Mouse (Mus musculus): Measurements from ENCODE around the gene Lysmd4. TPM values are rescaled to one million over a fixed set of nuclear protein-coding genes. Genes with fewer than 3 reads are reported as not detected.

Lysmd4 gene
- polyA plus RNA-seq, 1 experiment from 2014 or later = 12.7 TPM

DNA sequence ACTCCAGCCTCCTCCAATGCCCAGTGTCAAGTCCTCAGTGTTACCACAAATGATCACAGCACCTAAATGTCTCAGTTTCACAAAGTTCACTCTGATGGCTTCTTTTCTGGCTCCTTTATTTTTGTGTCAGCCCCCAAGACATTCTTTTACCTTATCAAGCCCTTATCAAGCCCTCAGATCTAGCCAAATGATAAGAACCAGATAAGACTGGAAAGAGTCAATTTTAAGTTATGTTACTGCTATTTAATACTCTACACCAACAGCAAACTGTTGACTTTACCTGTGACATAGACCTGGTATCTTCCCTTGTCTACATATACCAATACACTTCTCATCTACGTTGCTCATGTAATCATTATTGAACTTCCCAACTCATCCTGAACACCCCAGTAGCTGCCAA, 74.1 kb downstream of the Lysmd4 start:
- no peak overlapping the region for H3K9ac ChIP-seq (ENCODE audit: low read depth, low read length)
- no peak for ATAC-seq (ENCODE audit: low FRiP score, low TSS enrichment)
- H3K4me2 ChIP-seq (replicated peaks; ENCODE audit: low read depth, low read length) = no peak overlapping the region
- H3K4me3 ChIP-seq (ENCODE audit: low read length) = no peak overlapping the region
- no peak overlapping the region for H3K27ac ChIP-seq (ENCODE audit: low read depth, low read length)
- no peaks in the 10 kb centered on the region for H3K4me1 ChIP-seq (ENCODE audit: control insufficient read depth, insufficient read depth, low read length)
- H3K27me3 ChIP-seq (ENCODE audit: control insufficient read depth, insufficient read depth, low read length) = no peaks in the 10 kb centered on the region
- 86% methylated on average over 1 of the region's 1 CpGs for WGBS
- no peaks in the 10 kb centered on the region for H3K9me3 ChIP-seq (ENCODE audit: control insufficient read depth, low read length)
- H3K36me3 ChIP-seq (ENCODE audit: control insufficient read depth, insufficient read depth, low read length) = peaks cover 4% of the 10 kb centered on the region; the same call in 1 of the 2 replicates

DNA sequence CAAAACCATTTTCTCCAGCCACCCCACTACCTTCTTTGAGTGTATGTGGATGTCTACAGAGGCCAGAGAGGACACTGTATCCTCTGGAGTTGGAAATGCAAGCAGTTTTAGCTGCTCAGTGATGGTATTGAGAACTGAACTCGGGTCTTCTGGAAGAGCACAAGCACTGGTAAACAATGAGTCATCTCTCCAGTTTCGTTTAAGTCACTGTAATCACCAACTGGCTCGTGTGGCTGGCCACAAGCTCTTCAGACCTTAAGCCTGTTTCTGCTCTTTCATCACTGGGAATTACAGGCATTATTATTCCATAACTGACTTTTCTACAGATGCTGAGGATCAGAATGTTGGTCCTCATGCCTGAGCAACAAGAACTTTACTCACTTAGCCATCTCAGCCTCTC, 82.6 kb downstream of the Lysmd4 start:
- H3K9ac ChIP-seq (ENCODE audit: low read depth, low read length) = no peak overlapping the region
- no peaks in the 10 kb centered on the region; the same call in 1 of the 2 replicates for H3K36me3 ChIP-seq (ENCODE audit: control insufficient read depth, insufficient read depth, low read length)
- H3K27ac ChIP-seq (ENCODE audit: low read depth, low read length) = no peak overlapping the region
- no peaks in the 10 kb centered on the region for H3K27me3 ChIP-seq (ENCODE audit: control insufficient read depth, insufficient read depth, low read length)
- WGBS = 83% methylated on average over 3 of the region's 3 CpGs
- no peak overlapping the region for H3K4me2 ChIP-seq (replicated peaks; ENCODE audit: low read depth, low read length)
- no peaks in the 10 kb centered on the region for H3K9me3 ChIP-seq (ENCODE audit: control insufficient read depth, low read length)
- H3K4me3 ChIP-seq (ENCODE audit: low read length) = no peak overlapping the region
- no peak for ATAC-seq (ENCODE audit: low FRiP score, low TSS enrichment)
- H3K4me1 ChIP-seq (ENCODE audit: control insufficient read depth, insufficient read depth, low read length) = no peaks in the 10 kb centered on the region

GRCm38 (mm10) chr7:67307078-67307477, 84.7 kb downstream of the Lysmd4 start:
- no peak overlapping the region for H3K4me2 ChIP-seq (replicated peaks; ENCODE audit: low read depth, low read length)
- no peaks in the 10 kb centered on the region; the same call in 1 of the 2 replicates for H3K36me3 ChIP-seq (ENCODE audit: control insufficient read depth, insufficient read depth, low read length)
- H3K4me3 ChIP-seq (ENCODE audit: low read length) = no peak overlapping the region
- no peak overlapping the region for H3K27ac ChIP-seq (ENCODE audit: low read depth, low read length)
- WGBS = 94% methylated on average over 3 of the region's 3 CpGs
- no peaks in the 10 kb centered on the region for H3K27me3 ChIP-seq (ENCODE audit: control insufficient read depth, insufficient read depth, low read length)
- H3K9ac ChIP-seq (ENCODE audit: low read depth, low read length) = no peak overlapping the region
- no peak for ATAC-seq (ENCODE audit: low FRiP score, low TSS enrichment)
- no peaks in the 10 kb centered on the region for H3K4me1 ChIP-seq (ENCODE audit: control insufficient read depth, insufficient read depth, low read length)
- no peaks in the 10 kb centered on the region for H3K9me3 ChIP-seq (ENCODE audit: control insufficient read depth, low read length)

DNA sequence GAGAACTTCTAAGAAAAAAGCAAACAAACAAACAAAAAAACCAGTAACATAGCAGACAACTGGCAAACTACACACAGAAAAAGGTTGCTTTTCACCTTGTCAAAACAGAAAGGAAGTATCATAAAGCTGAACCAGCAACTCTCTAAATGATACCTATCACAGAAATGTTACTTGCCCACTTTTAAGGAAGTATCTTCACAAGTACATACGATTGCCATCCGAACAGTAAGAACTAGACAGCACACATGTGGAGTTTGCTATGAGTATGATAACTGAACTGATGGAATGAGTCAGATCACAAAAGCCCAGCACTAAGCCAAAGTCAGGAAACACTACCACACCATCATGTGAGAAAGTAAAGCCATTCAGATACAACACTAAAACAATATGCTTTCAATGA, 85.8 kb downstream of the Lysmd4 start:
- Histone ChIP-seq H3K9ac (ENCODE audit: low read depth, low read length) (no peak overlapping the region), H3K4me2 (replicated peaks; ENCODE audit: low read depth, low read length) (no peak overlapping the region), H3K9me3 (ENCODE audit: control insufficient read depth, low read length) (no peaks in the 10 kb centered on the region), H3K36me3 (ENCODE audit: control insufficient read depth, insufficient read depth, low read length) (no peaks in the 10 kb centered on the region; the same call in 1 of the 2 replicates), H3K4me3 (ENCODE audit: low read length) (no peak overlapping the region), H3K27ac (ENCODE audit: low read depth, low read length) (no peak overlapping the region), H3K4me1 (ENCODE audit: control insufficient read depth, insufficient read depth, low read length) (no peaks in the 10 kb centered on the region), H3K27me3 (ENCODE audit: control insufficient read depth, insufficient read depth, low read length) (no peaks in the 10 kb centered on the region)
- 94% methylated on average over 2 of the region's 2 CpGs for WGBS
- no peak for ATAC-seq (ENCODE audit: low FRiP score, low TSS enrichment)

DNA sequence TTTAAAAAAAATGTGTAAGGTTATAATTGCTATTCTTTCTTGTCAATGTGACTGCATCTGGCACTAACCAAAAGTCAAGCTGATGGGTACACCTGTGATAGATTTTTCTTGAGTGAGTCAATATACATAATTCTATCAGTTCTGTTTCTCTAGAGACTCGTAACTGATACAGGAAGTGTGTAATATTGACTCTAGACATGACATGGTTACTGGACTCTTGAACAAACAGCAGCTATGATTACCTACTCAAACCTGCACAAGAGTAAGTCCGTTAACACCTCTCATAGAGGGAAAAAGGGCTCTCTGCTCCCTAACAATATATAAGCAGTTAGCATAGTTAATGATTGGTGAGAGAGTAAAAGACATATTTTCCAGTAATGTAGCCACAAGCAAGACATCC, 87.8 kb downstream of the Lysmd4 start:
- Histone ChIP-seq H3K4me2 (replicated peaks; ENCODE audit: low read depth, low read length) (no peak overlapping the region), H3K9me3 (ENCODE audit: control insufficient read depth, low read length) (no peaks in the 10 kb centered on the region), H3K27ac (ENCODE audit: low read depth, low read length) (no peak overlapping the region), H3K27me3 (ENCODE audit: control insufficient read depth, insufficient read depth, low read length) (no peaks in the 10 kb centered on the region), H3K36me3 (ENCODE audit: control insufficient read depth, insufficient read depth, low read length) (0 out of 2 replicates have a peak, but pooled peaks cover 2% of the 10 kb centered on the region), H3K4me1 (ENCODE audit: control insufficient read depth, insufficient read depth, low read length) (no peaks in the 10 kb centered on the region), H3K9ac (ENCODE audit: low read depth, low read length) (no peak overlapping the region), H3K4me3 (ENCODE audit: low read length) (no peak overlapping the region)
- 82% methylated on average over 2 of the region's 2 CpGs for WGBS
- no peak for ATAC-seq (ENCODE audit: low FRiP score, low TSS enrichment)

GRCm38 (mm10) chr7:67313200-67313599, 90.9 kb downstream of the Lysmd4 start:
- Histone ChIP-seq H3K9ac (ENCODE audit: low read depth, low read length) (no peak overlapping the region), H3K9me3 (ENCODE audit: control insufficient read depth, low read length) (no peaks in the 10 kb centered on the region), H3K27ac (ENCODE audit: low read depth, low read length) (no peak overlapping the region), H3K4me1 (ENCODE audit: control insufficient read depth, insufficient read depth, low read length) (no peaks in the 10 kb centered on the region), H3K4me2 (replicated peaks; ENCODE audit: low read depth, low read length) (no peak overlapping the region), H3K27me3 (ENCODE audit: control insufficient read depth, insufficient read depth, low read length) (no peaks in the 10 kb centered on the region), H3K36me3 (ENCODE audit: control insufficient read depth, insufficient read depth, low read length) (0 out of 2 replicates have a peak, but pooled peaks cover 2% of the 10 kb centered on the region), H3K4me3 (ENCODE audit: low read length) (no peak overlapping the region)
- 89% methylated on average over 3 of the region's 3 CpGs for WGBS
- no peak for ATAC-seq (ENCODE audit: low FRiP score, low TSS enrichment)

DNA sequence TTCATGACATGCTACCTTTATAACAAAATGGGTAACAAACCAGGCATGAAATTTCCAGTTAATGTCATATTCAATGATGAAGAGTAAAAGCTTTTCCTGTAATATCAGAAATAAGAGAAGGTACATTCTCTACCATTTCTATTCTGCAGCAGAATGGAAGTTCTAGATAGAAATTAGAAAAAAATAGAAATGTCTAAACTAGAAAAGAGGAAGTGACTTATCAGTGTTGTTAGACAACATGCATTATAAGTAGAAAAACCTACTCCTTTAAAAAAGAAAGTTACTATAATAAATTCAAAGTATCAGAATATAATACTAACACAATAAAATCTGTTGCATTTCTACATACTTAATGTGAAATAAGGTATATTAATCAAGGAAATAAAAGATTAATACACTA, 96.4 kb downstream of the Lysmd4 start:
- no peak for ATAC-seq (ENCODE audit: low FRiP score, low TSS enrichment)
- Histone ChIP-seq H3K4me1 (ENCODE audit: control insufficient read depth, insufficient read depth, low read length) (no peaks in the 10 kb centered on the region), H3K9me3 (ENCODE audit: control insufficient read depth, low read length) (no peaks in the 10 kb centered on the region), H3K4me3 (ENCODE audit: low read length) (no peak overlapping the region), H3K36me3 (ENCODE audit: control insufficient read depth, insufficient read depth, low read length) (no peaks in the 10 kb centered on the region), H3K4me2 (replicated peaks; ENCODE audit: low read depth, low read length) (no peak overlapping the region), H3K27me3 (ENCODE audit: control insufficient read depth, insufficient read depth, low read length) (no peaks in the 10 kb centered on the region), H3K27ac (ENCODE audit: low read depth, low read length) (no peak overlapping the region), H3K9ac (ENCODE audit: low read depth, low read length) (no peak overlapping the region)

DNA sequence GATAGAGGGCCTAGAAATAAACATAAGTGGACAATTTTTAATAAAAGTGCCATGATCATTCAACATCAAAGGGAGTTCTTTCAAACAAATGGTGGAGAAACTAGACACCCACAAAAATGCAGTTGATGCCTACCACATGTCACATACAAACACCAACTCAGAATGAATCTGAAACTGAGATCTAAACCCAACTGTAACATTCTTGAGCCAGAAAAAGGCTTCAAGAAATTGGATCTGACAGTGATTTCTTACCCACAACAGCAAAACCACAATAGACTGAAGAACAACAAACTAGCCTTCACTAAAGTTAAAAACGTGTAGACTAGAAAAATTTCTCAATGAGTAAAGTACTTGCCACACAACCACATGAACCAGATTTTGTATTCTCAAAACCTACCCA, 98.0 kb downstream of the Lysmd4 start:
- no peak overlapping the region for H3K27ac ChIP-seq (ENCODE audit: low read depth, low read length)
- no peak overlapping the region for H3K4me3 ChIP-seq (ENCODE audit: low read length)
- H3K27me3 ChIP-seq (ENCODE audit: control insufficient read depth, insufficient read depth, low read length) = no peaks in the 10 kb centered on the region
- H3K4me2 ChIP-seq (replicated peaks; ENCODE audit: low read depth, low read length) = no peak overlapping the region
- no peaks in the 10 kb centered on the region for H3K9me3 ChIP-seq (ENCODE audit: control insufficient read depth, low read length)
- H3K9ac ChIP-seq (ENCODE audit: low read depth, low read length) = no peak overlapping the region
- no peaks in the 10 kb centered on the region for H3K4me1 ChIP-seq (ENCODE audit: control insufficient read depth, insufficient read depth, low read length)
- H3K36me3 ChIP-seq (ENCODE audit: control insufficient read depth, insufficient read depth, low read length) = no peaks in the 10 kb centered on the region
- 63% methylated on average over 1 of the region's 1 CpGs for WGBS
- no peak for ATAC-seq (ENCODE audit: low FRiP score, low TSS enrichment)

DNA sequence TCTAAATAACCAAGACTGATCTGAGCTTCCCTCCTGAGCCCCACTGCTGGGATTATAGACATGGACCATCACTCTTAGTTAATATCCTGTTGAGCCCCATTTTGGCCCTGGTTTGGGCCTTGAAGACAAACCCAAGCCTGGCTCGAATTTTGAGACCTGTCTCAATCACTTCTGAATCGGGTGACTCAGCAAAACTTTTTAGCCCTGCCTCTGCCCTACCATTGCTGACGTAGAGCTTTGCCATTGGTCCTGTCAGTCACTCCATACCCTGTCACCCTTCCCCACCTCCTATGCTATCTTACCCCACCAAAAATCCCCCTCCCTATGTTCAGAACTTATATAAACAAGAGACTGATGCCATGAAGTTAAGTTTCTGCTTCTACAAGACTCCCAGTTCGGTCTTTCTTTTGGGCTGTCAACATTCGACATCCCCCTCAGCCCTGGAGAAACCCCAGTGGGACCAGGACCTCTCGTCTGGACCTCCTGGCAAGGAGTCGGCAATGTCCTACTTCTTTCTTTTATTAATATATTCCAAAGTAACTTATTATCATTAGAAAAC, 119.8 kb downstream of the Lysmd4 start:
- H3K4me3 ChIP-seq (ENCODE audit: low read length) = no peak overlapping the region
- no peaks in the 10 kb centered on the region for H3K9me3 ChIP-seq (ENCODE audit: control insufficient read depth, low read length)
- no peak overlapping the region for H3K9ac ChIP-seq (ENCODE audit: low read depth, low read length)
- 88% methylated on average over 7 of the region's 7 CpGs for WGBS
- no peak overlapping the region for H3K27ac ChIP-seq (ENCODE audit: low read depth, low read length)
- ATAC-seq (ENCODE audit: low FRiP score, low TSS enrichment) = no peak
- no peak overlapping the region for H3K4me2 ChIP-seq (replicated peaks; ENCODE audit: low read depth, low read length)
- H3K4me1 ChIP-seq (ENCODE audit: control insufficient read depth, insufficient read depth, low read length) = no peaks in the 10 kb centered on the region
- no peaks in the 10 kb centered on the region for H3K36me3 ChIP-seq (ENCODE audit: control insufficient read depth, insufficient read depth, low read length)
- no peaks in the 10 kb centered on the region for H3K27me3 ChIP-seq (ENCODE audit: control insufficient read depth, insufficient read depth, low read length)

Data from kidney, embryonic 14.5 days (tissue).